Mouse (Mus musculus): Measurements from ENCODE around the gene Serpinb1b. TPM values are rescaled to one million over a fixed set of nuclear protein-coding genes. Genes with fewer than 3 reads are reported as not detected.

Serpinb1b gene
- polyA plus RNA-seq, 1 experiment from 2014 or later: 32.8 TPM

- 77% methylated on average over 1 of the region's 1 CpGs for WGBS
- Histone ChIP-seq H3K4me1 (replicated peaks; ENCODE audit: control insufficient read depth, insufficient read depth, low read length) (no peaks in the 10 kb centered on the region), H3K4me2 (replicated peaks) (no peak overlapping the region), H3K9ac (no peak overlapping the region), H3K36me3 (replicated peaks; ENCODE audit: control insufficient read depth, insufficient read depth) (no peaks in the 10 kb centered on the region), H3K9me3 (ENCODE audit: control insufficient read depth, low read length) (no peaks in the 10 kb centered on the region), H3K27ac (no peak overlapping the region), H3K27me3 (ENCODE audit: control insufficient read depth, insufficient read depth, low read length) (no peaks in the 10 kb centered on the region), H3K4me3 (replicated peaks; ENCODE audit: low read length) (no peak overlapping the region)
- ATAC-seq (ENCODE audit: low FRiP score): no peak
- DNase-seq (ENCODE audit: low spot score): no peak
Measured at GRCm38 (mm10) chr13:33067387-33067977, 10.9 kb upstream of the Serpinb1b start.

DNA sequence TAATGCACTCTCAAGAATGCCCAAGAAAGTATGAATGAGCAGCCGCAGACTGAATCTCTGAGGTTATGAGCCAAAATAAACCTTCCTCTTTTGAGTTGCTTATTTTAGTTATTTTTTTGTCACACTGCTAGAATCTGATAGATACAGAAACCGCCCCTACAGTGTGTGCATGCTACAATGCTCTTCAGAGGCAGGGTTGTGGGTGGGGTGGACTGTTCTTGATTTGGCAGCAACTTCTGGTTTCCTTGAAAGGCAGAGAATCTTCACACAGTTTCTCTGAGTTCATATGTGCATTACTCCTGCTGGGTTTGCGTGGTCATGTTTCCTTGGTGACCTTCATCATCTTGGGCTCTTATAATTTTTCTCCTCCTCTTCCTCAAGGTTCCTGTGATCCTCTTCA is 10.2 kb upstream of the Serpinb1b start:
- H3K9ac ChIP-seq: no peak overlapping the region
- no peak overlapping the region for H3K4me3 ChIP-seq (replicated peaks; ENCODE audit: low read length)
- no peak overlapping the region for H3K27ac ChIP-seq
- no peaks in the 10 kb centered on the region for H3K36me3 ChIP-seq (replicated peaks; ENCODE audit: control insufficient read depth, insufficient read depth)
- 84% methylated on average over 3 of the region's 3 CpGs for WGBS
- no peak overlapping the region for H3K4me2 ChIP-seq (replicated peaks)
- no peaks in the 10 kb centered on the region for H3K27me3 ChIP-seq (ENCODE audit: control insufficient read depth, insufficient read depth, low read length)
- no peak for DNase-seq (ENCODE audit: low spot score)
- H3K4me1 ChIP-seq (replicated peaks; ENCODE audit: control insufficient read depth, insufficient read depth, low read length): no peaks in the 10 kb centered on the region
- no peaks in the 10 kb centered on the region for H3K9me3 ChIP-seq (ENCODE audit: control insufficient read depth, low read length)
- ATAC-seq (ENCODE audit: low FRiP score): no peak

DNA sequence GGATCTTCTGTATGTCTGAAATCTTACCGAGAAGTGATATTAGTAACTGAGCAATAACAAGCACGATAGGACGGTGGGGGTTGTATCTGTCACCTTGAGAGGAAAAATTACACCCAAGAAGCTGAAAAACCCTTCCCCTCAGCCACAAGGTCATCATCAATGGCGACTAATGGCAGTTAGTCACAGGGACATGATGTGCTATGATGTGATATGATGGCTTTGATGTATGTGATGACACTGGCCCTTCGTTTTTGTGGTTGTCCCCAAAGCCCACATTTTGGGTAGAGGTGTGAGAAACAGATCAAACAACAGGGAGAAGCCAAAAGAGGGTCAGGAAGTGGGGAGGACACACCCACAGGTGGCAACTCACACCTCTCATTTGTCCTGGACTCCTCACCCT is 6.6 kb upstream of the Serpinb1b start:
- Histone ChIP-seq H3K4me1 (replicated peaks; ENCODE audit: control insufficient read depth, insufficient read depth, low read length) (no peaks in the 10 kb centered on the region), H3K4me3 (replicated peaks; ENCODE audit: low read length) (no peak overlapping the region), H3K27me3 (ENCODE audit: control insufficient read depth, insufficient read depth, low read length) (no peaks in the 10 kb centered on the region), H3K9ac (no peak overlapping the region), H3K9me3 (ENCODE audit: control insufficient read depth, low read length) (no peaks in the 10 kb centered on the region), H3K4me2 (replicated peaks) (no peak overlapping the region), H3K27ac (no peak overlapping the region), H3K36me3 (replicated peaks; ENCODE audit: control insufficient read depth, insufficient read depth) (no peaks in the 10 kb centered on the region)
- ATAC-seq (ENCODE audit: low FRiP score): no peak
- no peak for DNase-seq (ENCODE audit: low spot score)
- 85% methylated on average over 5 of the region's 5 CpGs for WGBS

- no peaks in the 10 kb centered on the region for H3K9me3 ChIP-seq (ENCODE audit: control insufficient read depth, low read length)
- H3K4me3 ChIP-seq (replicated peaks; ENCODE audit: low read length): no peak overlapping the region
- H3K36me3 ChIP-seq (replicated peaks; ENCODE audit: control insufficient read depth, insufficient read depth): no peaks in the 10 kb centered on the region
- H3K9ac ChIP-seq: no peak overlapping the region
- no peaks in the 10 kb centered on the region for H3K27me3 ChIP-seq (ENCODE audit: control insufficient read depth, insufficient read depth, low read length)
- no peak overlapping the region for H3K4me2 ChIP-seq (replicated peaks)
- ATAC-seq (ENCODE audit: low FRiP score): no peak
- no peak for DNase-seq (ENCODE audit: low spot score)
- H3K27ac ChIP-seq: no peak overlapping the region
- no peaks in the 10 kb centered on the region for H3K4me1 ChIP-seq (replicated peaks; ENCODE audit: control insufficient read depth, insufficient read depth, low read length)
Measured at GRCm38 (mm10) chr13:33074029-33074428, 4.3 kb upstream of the Serpinb1b start.

- Histone ChIP-seq H3K4me1 (replicated peaks; ENCODE audit: control insufficient read depth, insufficient read depth, low read length) (0 out of 2 replicates have a peak, but pooled peaks cover 3% of the 10 kb centered on the region), H3K9ac (no peak overlapping the region), H3K4me2 (replicated peaks) (no peak overlapping the region), H3K27me3 (ENCODE audit: control insufficient read depth, insufficient read depth, low read length) (no peaks in the 10 kb centered on the region), H3K27ac (no peak overlapping the region), H3K36me3 (replicated peaks; ENCODE audit: control insufficient read depth, insufficient read depth) (no peaks in the 10 kb centered on the region), H3K4me3 (replicated peaks; ENCODE audit: low read length) (no peak overlapping the region), H3K9me3 (ENCODE audit: control insufficient read depth, low read length) (no peaks in the 10 kb centered on the region)
- ATAC-seq (ENCODE audit: low FRiP score): no peak
- no peak for DNase-seq (ENCODE audit: low spot score)
- 81% methylated on average over 3 of the region's 3 CpGs for WGBS
Measured at GRCm38 (mm10) chr13:33076247-33076646, 2.1 kb upstream of the Serpinb1b start.

DNA sequence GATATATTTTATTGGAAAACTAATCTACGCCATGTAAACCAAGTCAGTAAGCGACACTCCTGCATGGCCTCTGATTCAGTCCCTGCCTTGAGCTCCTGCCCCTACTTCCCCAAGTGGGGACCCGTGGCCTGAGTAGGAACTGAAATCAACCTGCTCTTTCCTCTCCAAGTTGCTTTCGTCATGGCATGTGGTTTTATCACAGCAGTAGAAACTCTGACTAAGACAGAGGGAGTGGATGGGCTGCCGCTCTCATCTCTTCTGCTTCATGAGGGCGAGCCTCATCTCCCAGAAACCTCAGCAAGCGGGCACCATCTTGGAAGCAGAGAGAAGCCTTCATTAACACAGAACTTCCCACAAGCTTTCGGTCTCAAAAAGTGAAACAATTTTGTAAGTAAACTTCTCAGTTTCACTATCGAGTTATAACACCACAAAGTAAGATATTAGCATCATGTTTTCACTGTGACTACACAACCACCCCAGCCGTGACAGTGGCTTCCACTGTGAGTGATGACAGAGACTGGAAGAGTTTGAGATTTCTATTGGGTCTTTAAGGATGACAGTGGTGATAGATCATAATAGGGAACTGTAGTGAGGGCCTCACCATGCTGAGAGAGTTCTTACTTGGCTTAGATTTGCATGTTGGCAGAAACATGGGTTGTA is 1.2 kb upstream of the Serpinb1b start:
- no peak for DNase-seq (ENCODE audit: low spot score)
- Histone ChIP-seq H3K4me2 (replicated peaks) (no peak overlapping the region), H3K4me3 (replicated peaks; ENCODE audit: low read length) (no peak overlapping the region), H3K4me1 (replicated peaks; ENCODE audit: control insufficient read depth, insufficient read depth, low read length) (0 out of 2 replicates have a peak, but pooled peaks cover 3% of the 10 kb centered on the region), H3K9ac (no peak overlapping the region), H3K36me3 (replicated peaks; ENCODE audit: control insufficient read depth, insufficient read depth) (no peaks in the 10 kb centered on the region), H3K9me3 (ENCODE audit: control insufficient read depth, low read length) (no peaks in the 10 kb centered on the region), H3K27me3 (ENCODE audit: control insufficient read depth, insufficient read depth, low read length) (no peaks in the 10 kb centered on the region), H3K27ac (no peak overlapping the region)
- no peak for ATAC-seq (ENCODE audit: low FRiP score)
- WGBS: 93% methylated on average over 10 of the region's 10 CpGs

DNA sequence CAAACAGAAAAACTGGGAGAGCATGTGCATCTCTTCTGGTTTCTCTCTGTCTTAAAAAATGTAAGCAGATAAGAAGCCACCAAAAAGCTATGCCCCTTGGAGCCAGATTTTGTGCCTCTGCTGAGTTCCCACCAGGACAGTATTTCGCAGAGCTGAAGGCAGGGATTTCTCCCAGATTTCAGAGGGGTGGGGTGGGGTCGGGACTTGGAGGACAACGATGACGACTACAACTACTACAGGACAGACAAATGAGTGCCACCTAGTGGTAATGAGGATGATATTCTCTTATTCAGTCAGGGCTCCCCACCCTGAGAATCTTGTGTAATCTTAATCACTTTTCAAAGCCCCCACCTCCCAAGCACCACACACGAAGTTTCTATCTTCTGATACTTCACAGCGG is 1.0 kb downstream of the Serpinb1b start:
- ATAC-seq (ENCODE audit: low FRiP score) (0 out of 2 replicates have a peak, but pooled peaks have one; percentile 50), DNase-seq (ENCODE audit: low spot score) (peak; percentile 37)
- Histone ChIP-seq H3K36me3 (replicated peaks; ENCODE audit: control insufficient read depth, insufficient read depth) (no peaks in the 10 kb centered on the region), H3K4me3 (replicated peaks; ENCODE audit: low read length) (no peak overlapping the region), H3K4me1 (replicated peaks; ENCODE audit: control insufficient read depth, insufficient read depth, low read length) (0 out of 2 replicates have a peak, but pooled peaks cover 3% of the 10 kb centered on the region), H3K4me2 (replicated peaks) (peak overlapping the region; percentile 36; the same call in 1 of the 2 replicates), H3K9me3 (ENCODE audit: control insufficient read depth, low read length) (no peaks in the 10 kb centered on the region), H3K9ac (no peak overlapping the region), H3K27me3 (ENCODE audit: control insufficient read depth, insufficient read depth, low read length) (no peaks in the 10 kb centered on the region), H3K27ac (no peak overlapping the region)
- WGBS: 31% methylated on average over 6 of the region's 6 CpGs

DNA sequence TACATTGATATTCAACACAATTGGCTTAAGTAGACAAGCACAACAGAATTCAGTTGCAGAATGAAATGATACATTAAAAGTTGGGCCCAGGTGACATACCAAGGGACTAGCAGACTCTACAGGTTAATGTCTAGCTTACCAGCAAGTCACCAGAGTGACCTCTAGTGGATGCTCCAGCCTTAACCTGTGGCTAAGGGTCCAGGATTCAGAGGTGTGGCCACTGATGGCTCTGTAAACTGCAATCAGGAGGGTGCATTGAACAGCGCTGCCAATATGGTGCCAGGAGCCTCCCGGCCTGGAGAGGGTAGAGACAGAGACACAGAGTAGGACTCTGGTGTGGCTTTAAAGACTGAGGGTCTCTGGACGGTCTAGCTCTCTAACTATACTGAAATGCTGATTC is 2.0 kb downstream of the Serpinb1b start:
- Histone ChIP-seq H3K9ac (no peak overlapping the region), H3K27me3 (ENCODE audit: control insufficient read depth, insufficient read depth, low read length) (no peaks in the 10 kb centered on the region), H3K4me2 (replicated peaks) (no peak overlapping the region), H3K4me3 (replicated peaks; ENCODE audit: low read length) (no peak overlapping the region), H3K27ac (no peak overlapping the region), H3K4me1 (replicated peaks; ENCODE audit: control insufficient read depth, insufficient read depth, low read length) (peaks cover 8% of the 10 kb centered on the region), H3K9me3 (ENCODE audit: control insufficient read depth, low read length) (no peaks in the 10 kb centered on the region), H3K36me3 (replicated peaks; ENCODE audit: control insufficient read depth, insufficient read depth) (no peaks in the 10 kb centered on the region)
- no peak for DNase-seq (ENCODE audit: low spot score)
- WGBS: 45% methylated on average over 3 of the region's 3 CpGs
- no peak for ATAC-seq (ENCODE audit: low FRiP score)

GRCm38 (mm10) chr13:33083834-33084233 is 5.5 kb downstream of the Serpinb1b start:
- Histone ChIP-seq H3K36me3 (replicated peaks; ENCODE audit: control insufficient read depth, insufficient read depth) (no peaks in the 10 kb centered on the region), H3K4me2 (replicated peaks) (no peak overlapping the region), H3K9ac (no peak overlapping the region), H3K9me3 (ENCODE audit: control insufficient read depth, low read length) (no peaks in the 10 kb centered on the region), H3K27me3 (ENCODE audit: control insufficient read depth, insufficient read depth, low read length) (no peaks in the 10 kb centered on the region), H3K4me3 (replicated peaks; ENCODE audit: low read length) (no peak overlapping the region), H3K27ac (no peak overlapping the region), H3K4me1 (replicated peaks; ENCODE audit: control insufficient read depth, insufficient read depth, low read length) (peaks cover 11% of the 10 kb centered on the region)
- no peak for DNase-seq (ENCODE audit: low spot score)
- ATAC-seq (ENCODE audit: low FRiP score): no peak
- WGBS: 60% methylated on average over 2 of the region's 2 CpGs

All from hindbrain, embryonic 14.5 days (tissue).